Mouse (Mus musculus) gonadal fat pad, adult 2 months (tissue): ENCODE results near the gene Olfr887. TPM values are rescaled to one million over a fixed set of nuclear protein-coding genes. Genes with fewer than 3 reads are reported as not detected.

Experiments used
- DNase-seq: peaks from one replicate; pipeline ENCODE4 v3.0.0-alpha.2; 2012; ENCODE audit warnings: low read depth
- polyA plus RNA-seq: library from polyadenylated mRNA; depleted of rRNA; stranded (reverse); fragments of >200 nt; gene quantifications from 2 replicates; pipeline ENCODE4 v1.2.3, GENCODE M21; 2012; rRNA removed

The Olfr887 gene
- not detected in 2 replicates for polyA plus RNA-seq

- no peak for DNase-seq
Measured at GRCm38 (mm10) chr9:38083772-38084171, at the start of gene Olfr887. Gene Olfr887, plus strand, starts transcription at chr9:38084072.

GRCm38 (mm10) chr9:38046255-38046654 lies 37.6 kb upstream of the Olfr887 start, which contains the start of gene Olfr884:
Gene Olfr884, plus strand, starts transcription at chr9:38046555.
- no peak for DNase-seq

DNA sequence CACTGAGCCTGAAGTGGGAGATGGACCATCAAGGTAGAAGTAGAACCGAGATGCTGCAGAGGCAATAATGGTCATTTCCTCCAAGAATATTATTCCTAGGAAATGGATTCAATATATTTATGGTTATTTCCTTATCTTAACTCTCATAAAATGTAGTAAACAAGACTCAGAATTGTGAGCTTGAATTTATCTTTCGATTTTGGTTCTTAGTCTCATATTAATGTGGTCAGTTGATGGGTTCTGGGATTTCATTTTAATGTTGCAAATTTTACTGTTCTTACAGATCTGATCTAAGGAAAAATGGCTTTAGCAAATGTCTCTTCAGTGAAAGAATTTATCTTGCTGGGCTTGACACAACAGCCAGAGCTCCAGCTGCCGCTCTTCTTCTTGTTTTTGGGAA lies 22.9 kb upstream of the Olfr887 start, which contains the start of gene Olfr885:
Gene Olfr885, plus strand, starts transcription at position 301 of the 400 bp plus-strand sequence.
- no peak for DNase-seq

DNA sequence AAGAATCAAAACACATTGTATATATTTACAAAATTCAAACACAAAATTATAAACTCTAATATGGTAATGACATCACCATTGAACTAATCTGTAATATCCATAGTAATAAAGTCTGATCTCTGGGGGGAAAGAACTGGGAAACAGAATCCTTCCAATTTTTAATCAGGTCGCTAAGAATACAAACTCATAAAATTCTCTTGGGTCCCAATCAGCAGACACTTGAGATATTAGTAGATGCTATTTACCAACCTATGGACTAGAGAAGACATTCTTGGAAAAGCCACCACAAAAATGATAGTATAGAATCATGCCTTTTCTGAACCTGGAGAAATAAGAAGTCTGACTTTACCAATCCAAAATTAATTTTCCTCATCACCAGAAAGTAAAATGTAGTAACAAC lies 24.0 kb downstream of the Olfr887 start, which contains the start of gene Olfr888:
Gene Olfr888, plus strand, starts transcription at position 301 of the 400 bp plus-strand sequence.
- DNase-seq, result no peak

DNA sequence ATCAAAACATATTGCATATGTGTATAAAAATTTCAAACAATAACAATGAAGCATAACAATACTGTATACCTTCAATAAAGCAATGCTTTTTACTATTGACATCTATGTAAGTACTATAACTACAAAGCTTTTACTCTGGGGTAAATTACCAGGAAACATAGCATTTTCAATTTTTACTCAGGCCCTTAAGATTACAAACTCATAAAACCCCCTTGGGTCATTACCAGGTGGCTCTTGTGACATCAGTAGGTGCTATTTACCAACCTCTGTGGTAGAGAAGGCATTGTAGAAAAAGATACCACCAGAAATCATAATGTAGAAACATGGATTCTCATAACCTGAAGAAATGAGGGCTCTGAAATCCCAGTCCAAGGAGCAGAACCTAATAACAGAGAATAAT lies 31.0 kb downstream of the Olfr887 start, which contains the start of gene Olfr889:
Gene Olfr889, plus strand, starts transcription at position 301 of the 400 bp plus-strand sequence.
- DNase-seq, result no peak

Other genes with a start within 250 kb of the Olfr887 start
- 0.19 TPM in 1 of 2 replicates, not detected in the other for gene Olfr877, start 229.8 kb upstream of the Olfr887 start, polyA plus RNA-seq
- gene Olfr145, start 187.3 kb upstream of the Olfr887 start, polyA plus RNA-seq, result not detected in 2 replicates
- not detected in 2 replicates for gene Olfr878, start 166.2 kb upstream of the Olfr887 start, polyA plus RNA-seq
- gene Olfr881, start 92.2 kb upstream of the Olfr887 start, polyA plus RNA-seq, result not detected in 2 replicates
- not detected in 2 replicates for gene Olfr883, start 58.3 kb upstream of the Olfr887 start, polyA plus RNA-seq
- not detected in 2 replicates for gene Olfr884, start 37.5 kb upstream of the Olfr887 start, polyA plus RNA-seq
- not detected in 2 replicates for gene Olfr885, start 22.8 kb upstream of the Olfr887 start, polyA plus RNA-seq
- gene Olfr888, start 24.1 kb downstream of the Olfr887 start, polyA plus RNA-seq, result not detected in 2 replicates
- gene Olfr889, start 31.1 kb downstream of the Olfr887 start, polyA plus RNA-seq, result not detected in 2 replicates
- gene Olfr890, start 58.4 kb downstream of the Olfr887 start, polyA plus RNA-seq, result not detected in 2 replicates
- gene Olfr891, start 96.7 kb downstream of the Olfr887 start, polyA plus RNA-seq, result not detected in 2 replicates
- not detected in 2 replicates for gene Olfr893, start 124.3 kb downstream of the Olfr887 start, polyA plus RNA-seq
- gene Olfr894, start 134.0 kb downstream of the Olfr887 start, polyA plus RNA-seq, result not detected in 2 replicates
- gene Olfr143, start 168.7 kb downstream of the Olfr887 start, polyA plus RNA-seq, result not detected in 2 replicates
- gene Olfr895, start 183.8 kb downstream of the Olfr887 start, polyA plus RNA-seq, result not detected in 2 replicates
- not detected in 2 replicates for gene Olfr896-ps1, start 207.0 kb downstream of the Olfr887 start, polyA plus RNA-seq
- gene Olfr25, start 245.0 kb downstream of the Olfr887 start, polyA plus RNA-seq, result not detected in 2 replicates